Mouse (Mus musculus): ENCODE results near the gene P4hb. TPM values are rescaled to one million over a fixed set of nuclear protein-coding genes. Genes with fewer than 3 reads are reported as not detected.

Gene P4hb
- polyA plus RNA-seq, 1 experiment = 705 TPM

- Histone ChIP-seq H3K4me1 (ENCODE audit: control insufficient read depth, insufficient read depth, insufficient read length, low read length) (peaks cover 25% of the 10 kb centered on the region; the same call in 1 of the 2 replicates), H3K4me3 (ENCODE audit: low read depth, low read length) (peak overlapping the region; percentile 74), H3K27ac (ENCODE audit: insufficient read depth, low read depth, low read length) (peak overlapping the region; percentile 94), H3K36me3 (ENCODE audit: control insufficient read depth, insufficient read depth, low read length) (no peaks in the 10 kb centered on the region), H3K27me3 (ENCODE audit: control insufficient read depth, insufficient read depth, low read length) (no peaks in the 10 kb centered on the region)
- WGBS = under 1% methylated on average over 7 of the region's 7 CpGs
- TF ChIP-seq CTCF (IDR thresholded peaks at IDR 0.05; ENCODE audit: extremely low read depth, insufficient read length, insufficient replicate concordance, low read depth, low read length) = no peak
- TF ChIP-seq POLR2A (IDR thresholded peaks at IDR 0.05; ENCODE audit: low read depth, low read length) = no peak
Observed at GRCm38 (mm10) chr11:120548786-120549167, 24.3 kb downstream of the P4hb start.

- no peak for TF ChIP-seq CTCF (IDR thresholded peaks at IDR 0.05; ENCODE audit: extremely low read depth, insufficient read length, insufficient replicate concordance, low read depth, low read length)
- TF ChIP-seq POLR2A (IDR thresholded peaks at IDR 0.05; ENCODE audit: low read depth, low read length) = no peak
- H3K36me3 ChIP-seq (ENCODE audit: control insufficient read depth, insufficient read depth, low read length) = no peaks in the 10 kb centered on the region
- H3K27me3 ChIP-seq (ENCODE audit: control insufficient read depth, insufficient read depth, low read length) = no peaks in the 10 kb centered on the region
- H3K4me3 ChIP-seq (ENCODE audit: low read depth, low read length) = no peak overlapping the region
- peak overlapping the region; percentile 94 for H3K27ac ChIP-seq (ENCODE audit: insufficient read depth, low read depth, low read length)
- peaks cover 25% of the 10 kb centered on the region; the same call in 1 of the 2 replicates for H3K4me1 ChIP-seq (ENCODE audit: control insufficient read depth, insufficient read depth, insufficient read length, low read length)
- 65% methylated on average over 3 of the region's 3 CpGs for WGBS
Observed at GRCm38 (mm10) chr11:120548214-120548613, 24.8 kb downstream of the P4hb start.

- Histone ChIP-seq H3K27me3 (ENCODE audit: control insufficient read depth, insufficient read depth, low read length) (no peaks in the 10 kb centered on the region), H3K4me1 (ENCODE audit: control insufficient read depth, insufficient read depth, insufficient read length, low read length) (peaks cover 25% of the 10 kb centered on the region; the same call in 1 of the 2 replicates), H3K4me3 (ENCODE audit: low read depth, low read length) (no peak overlapping the region), H3K36me3 (ENCODE audit: control insufficient read depth, insufficient read depth, low read length) (no peaks in the 10 kb centered on the region), H3K27ac (ENCODE audit: insufficient read depth, low read depth, low read length) (peak overlapping the region; percentile 10; the same call in 1 of the 2 replicates)
- no peak for TF ChIP-seq CTCF (IDR thresholded peaks at IDR 0.05; ENCODE audit: extremely low read depth, insufficient read length, insufficient replicate concordance, low read depth, low read length)
- TF ChIP-seq POLR2A (IDR thresholded peaks at IDR 0.05; ENCODE audit: low read depth, low read length) = no peak
- WGBS = 47% methylated on average over 2 of the region's 2 CpGs
Observed at GRCm38 (mm10) chr11:120547469-120547868, 25.6 kb downstream of the P4hb start.

GRCm38 (mm10) chr11:120545964-120546363 is 27.1 kb downstream of the P4hb start:
- H3K36me3 ChIP-seq (ENCODE audit: control insufficient read depth, insufficient read depth, low read length) = no peaks in the 10 kb centered on the region
- H3K27me3 ChIP-seq (ENCODE audit: control insufficient read depth, insufficient read depth, low read length) = no peaks in the 10 kb centered on the region
- H3K4me3 ChIP-seq (ENCODE audit: low read depth, low read length) = no peak overlapping the region
- TF ChIP-seq POLR2A (IDR thresholded peaks at IDR 0.05; ENCODE audit: low read depth, low read length) = no peak
- TF ChIP-seq CTCF (IDR thresholded peaks at IDR 0.05; ENCODE audit: extremely low read depth, insufficient read length, insufficient replicate concordance, low read depth, low read length) = no peak
- peaks cover 25% of the 10 kb centered on the region; the same call in 1 of the 2 replicates for H3K4me1 ChIP-seq (ENCODE audit: control insufficient read depth, insufficient read depth, insufficient read length, low read length)
- 88% methylated on average over 3 of the region's 3 CpGs for WGBS
- H3K27ac ChIP-seq (ENCODE audit: insufficient read depth, low read depth, low read length) = no peak overlapping the region; the same call in 1 of the 2 replicates

DNA sequence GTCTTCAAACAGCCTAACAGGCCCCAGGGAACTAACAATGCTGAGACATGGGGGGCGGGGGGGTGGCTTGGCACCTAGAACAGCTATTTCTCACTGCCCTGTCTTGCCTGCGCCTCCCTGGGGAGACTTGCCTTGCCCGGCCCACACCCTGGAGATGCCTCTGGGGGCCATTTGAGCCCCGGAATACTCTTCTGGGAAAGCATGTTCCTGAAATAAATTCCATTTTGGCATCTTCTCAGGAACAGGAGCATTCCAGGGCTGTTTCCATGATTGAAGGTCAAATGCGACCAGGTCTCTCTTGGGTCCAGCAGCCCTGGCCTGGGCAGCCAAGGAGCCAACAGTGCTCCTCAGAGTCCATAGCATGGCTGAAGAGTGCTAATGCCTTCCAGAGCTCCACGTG is 30.7 kb downstream of the P4hb start:
- no peak overlapping the region for H3K27ac ChIP-seq (ENCODE audit: insufficient read depth, low read depth, low read length)
- no peak overlapping the region for H3K4me3 ChIP-seq (ENCODE audit: low read depth, low read length)
- H3K4me1 ChIP-seq (ENCODE audit: control insufficient read depth, insufficient read depth, insufficient read length, low read length) = peaks cover 22% of the 10 kb centered on the region
- TF ChIP-seq POLR2A (IDR thresholded peaks at IDR 0.05; ENCODE audit: low read depth, low read length) (no peak), CTCF (IDR thresholded peaks at IDR 0.05; ENCODE audit: extremely low read depth, insufficient read length, insufficient replicate concordance, low read depth, low read length) (no peak)
- H3K36me3 ChIP-seq (ENCODE audit: control insufficient read depth, insufficient read depth, low read length) = no peaks in the 10 kb centered on the region
- 91% methylated on average over 6 of the region's 6 CpGs for WGBS
- H3K27me3 ChIP-seq (ENCODE audit: control insufficient read depth, insufficient read depth, low read length) = no peaks in the 10 kb centered on the region

DNA sequence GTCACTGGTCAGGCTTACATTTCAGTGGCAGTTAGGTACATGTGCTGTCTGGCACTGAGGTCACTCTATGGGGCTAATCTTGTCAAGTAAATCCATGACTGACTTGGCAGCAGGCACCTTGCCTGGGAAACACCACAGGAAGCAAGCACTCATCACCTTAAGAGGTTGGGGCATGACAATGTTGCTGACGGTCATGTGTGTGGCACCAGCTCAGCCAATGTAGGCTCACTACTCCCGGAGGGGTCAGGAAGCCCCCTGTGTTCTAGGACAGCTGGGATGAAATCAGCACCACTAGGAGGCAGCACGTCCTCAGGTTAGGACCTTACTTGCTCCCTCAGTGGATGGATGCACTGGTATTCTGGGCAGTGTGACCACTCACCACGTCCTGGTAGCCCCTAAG is 31.1 kb downstream of the P4hb start:
- Histone ChIP-seq H3K27me3 (ENCODE audit: control insufficient read depth, insufficient read depth, low read length) (no peaks in the 10 kb centered on the region), H3K4me3 (ENCODE audit: low read depth, low read length) (no peak overlapping the region), H3K36me3 (ENCODE audit: control insufficient read depth, insufficient read depth, low read length) (no peaks in the 10 kb centered on the region), H3K4me1 (ENCODE audit: control insufficient read depth, insufficient read depth, insufficient read length, low read length) (peaks cover 19% of the 10 kb centered on the region), H3K27ac (ENCODE audit: insufficient read depth, low read depth, low read length) (no peak overlapping the region)
- TF ChIP-seq CTCF (IDR thresholded peaks at IDR 0.05; ENCODE audit: extremely low read depth, insufficient read length, insufficient replicate concordance, low read depth, low read length) = 0 out of 2 replicates have a peak, but pooled peaks have one; percentile 16
- TF ChIP-seq POLR2A (IDR thresholded peaks at IDR 0.05; ENCODE audit: low read depth, low read length) = no peak
- WGBS = 77% methylated on average over 4 of the region's 4 CpGs

- Histone ChIP-seq H3K36me3 (ENCODE audit: control insufficient read depth, insufficient read depth, low read length) (no peaks in the 10 kb centered on the region), H3K4me1 (ENCODE audit: control insufficient read depth, insufficient read depth, insufficient read length, low read length) (peaks cover 10% of the 10 kb centered on the region), H3K4me3 (ENCODE audit: low read depth, low read length) (no peak overlapping the region), H3K27me3 (ENCODE audit: control insufficient read depth, insufficient read depth, low read length) (no peaks in the 10 kb centered on the region), H3K27ac (ENCODE audit: insufficient read depth, low read depth, low read length) (no peak overlapping the region)
- WGBS = 23% methylated on average over 10 of the region's 10 CpGs
- TF ChIP-seq POLR2A (IDR thresholded peaks at IDR 0.05; ENCODE audit: low read depth, low read length) (no peak), CTCF (IDR thresholded peaks at IDR 0.05; ENCODE audit: extremely low read depth, insufficient read length, insufficient replicate concordance, low read depth, low read length) (no peak)
Observed at GRCm38 (mm10) chr11:120539285-120540014, 33.6 kb downstream of the P4hb start.
